Mouse (Mus musculus) right cerebral cortex, adult 2 months (tissue): ENCODE measurements around the gene Dnmt3b.
"Not testable (repeated sequence)": the region's sequence is repeated elsewhere in the genome, so short reads cannot be mapped to it uniquely, and the experiment has no call there.

Source experiments
- DNase-seq, 2 experiments: peaks; one replicate each; pipeline ENCODE4 v3.0.0; 2021 to 2022; ENCODE audit warnings: low spot score in 2 of 2

Gene Dnmt3b

GRCm38 (mm10) chr2:153633259-153633658, 16.0 kb upstream of the Dnmt3b start:
- DNase-seq = no peak

DNA sequence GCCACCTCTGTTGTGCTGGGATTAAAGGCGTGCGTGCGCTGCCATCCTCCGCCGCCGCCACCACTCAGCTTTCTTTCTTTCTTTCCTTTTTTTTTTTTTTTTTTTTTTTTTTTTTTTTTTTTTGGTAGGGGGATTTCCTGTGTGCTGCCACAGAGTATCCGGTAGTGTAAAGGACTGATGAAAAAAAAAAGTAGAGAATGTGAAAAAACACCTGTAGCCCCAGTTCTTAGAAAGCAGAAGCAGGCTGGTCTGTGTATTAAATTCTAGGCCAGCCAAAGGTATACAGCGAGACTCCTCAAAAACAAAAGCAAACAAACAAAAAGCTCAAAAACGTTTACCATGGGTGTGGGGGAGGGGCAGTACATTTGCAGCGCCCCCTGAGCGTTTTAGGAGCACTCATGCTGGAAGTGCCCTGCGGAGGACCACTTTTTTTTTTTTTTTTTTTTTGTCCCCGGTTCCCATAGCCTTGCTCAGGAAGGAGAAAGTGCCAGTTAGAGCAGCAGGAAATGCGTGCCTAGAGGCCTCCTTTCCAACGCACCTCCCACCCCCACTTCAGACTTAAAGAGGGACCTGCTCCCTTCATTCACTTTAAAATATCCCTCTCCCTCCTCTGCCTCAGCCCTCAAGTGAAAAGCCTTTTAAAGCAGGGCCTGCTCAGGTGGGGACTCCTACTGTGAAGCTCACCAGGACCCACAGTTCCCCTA, 10.1 kb upstream of the Dnmt3b start:
- no peak for DNase-seq

DNA sequence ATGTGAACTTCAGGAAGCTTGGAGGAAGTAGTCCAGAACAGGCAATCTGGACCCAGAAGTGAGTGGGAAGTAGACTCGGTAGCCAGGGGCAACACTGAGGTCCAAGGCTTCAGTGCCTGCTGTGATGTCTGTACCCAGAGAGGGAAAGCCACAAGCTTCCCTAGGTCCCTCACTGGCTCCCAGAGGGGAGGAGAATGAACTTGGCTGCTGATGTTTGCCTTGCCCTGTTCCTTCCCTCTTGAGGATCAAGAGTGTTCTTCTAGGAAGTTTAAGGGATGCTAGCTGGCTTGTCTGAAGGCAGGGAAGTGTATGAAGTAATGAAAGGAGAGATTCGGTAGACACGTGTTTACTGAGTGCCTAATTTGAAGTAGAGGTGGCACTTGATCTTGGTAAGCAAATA, 6.8 kb upstream of the Dnmt3b start:
- no peak for DNase-seq

GRCm38 (mm10) chr2:153642999-153643398, 6.3 kb upstream of the Dnmt3b start:
- DNase-seq = no peak

DNA sequence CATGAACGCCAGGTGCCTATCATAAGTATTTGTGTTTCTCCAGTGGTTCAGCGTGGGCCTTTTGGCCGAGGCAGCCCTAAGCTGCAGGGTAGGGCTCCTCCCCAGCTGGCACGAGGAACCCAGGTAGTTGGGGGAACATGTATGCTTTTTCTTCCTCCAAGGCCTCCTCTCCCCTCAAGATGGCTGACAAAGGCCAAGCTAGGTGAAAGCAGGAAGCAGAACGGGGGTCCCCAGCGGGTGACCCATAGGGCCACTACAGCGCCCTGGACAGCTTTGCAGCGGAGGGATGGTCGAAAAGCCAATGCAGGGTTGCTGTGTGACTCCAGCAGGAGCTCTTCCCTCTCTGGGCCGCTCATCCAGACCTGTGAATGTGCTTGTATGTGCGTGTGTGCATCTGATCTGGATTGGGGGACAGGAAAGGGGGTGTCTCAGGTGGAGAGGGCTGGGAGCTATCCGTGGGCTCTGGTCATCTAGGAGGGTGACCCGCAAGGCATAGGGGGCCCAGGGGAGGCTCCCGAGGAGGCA, 415 bp upstream of the Dnmt3b start:
- no peak for DNase-seq

DNA sequence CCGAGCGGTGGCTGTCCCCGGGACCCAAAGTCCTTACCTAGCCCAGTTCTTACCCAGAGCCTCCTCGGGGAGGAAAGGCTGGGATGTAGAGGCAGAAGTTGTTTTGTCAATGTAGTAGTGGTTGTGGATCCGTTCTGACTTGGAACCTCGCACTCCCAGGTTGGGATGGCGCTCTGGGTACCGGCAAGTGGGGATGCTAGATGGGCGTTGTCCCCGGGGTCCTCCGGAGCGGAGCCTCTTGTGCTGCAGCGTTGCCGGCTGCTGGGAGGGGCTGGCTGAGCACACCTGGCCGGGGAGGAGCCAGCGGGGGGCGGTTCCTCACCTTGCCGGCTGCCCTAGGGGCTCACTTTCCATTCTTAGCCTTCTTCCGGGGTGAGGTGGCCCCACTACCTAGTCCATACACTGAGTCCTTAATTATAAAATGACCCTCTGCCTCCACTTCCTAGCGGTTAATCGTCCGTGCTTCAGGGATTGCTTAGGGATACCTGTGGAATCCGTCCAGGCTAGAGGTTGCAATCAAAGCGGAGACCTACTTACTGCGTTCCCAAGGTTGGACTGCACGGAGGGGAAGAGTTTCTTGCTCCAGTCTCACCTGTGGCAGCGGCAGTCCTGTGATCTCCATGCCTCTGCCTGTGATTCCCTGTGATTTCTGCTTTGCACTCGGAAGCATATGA, 901 bp downstream of the Dnmt3b start:
- no peak for DNase-seq

DNA sequence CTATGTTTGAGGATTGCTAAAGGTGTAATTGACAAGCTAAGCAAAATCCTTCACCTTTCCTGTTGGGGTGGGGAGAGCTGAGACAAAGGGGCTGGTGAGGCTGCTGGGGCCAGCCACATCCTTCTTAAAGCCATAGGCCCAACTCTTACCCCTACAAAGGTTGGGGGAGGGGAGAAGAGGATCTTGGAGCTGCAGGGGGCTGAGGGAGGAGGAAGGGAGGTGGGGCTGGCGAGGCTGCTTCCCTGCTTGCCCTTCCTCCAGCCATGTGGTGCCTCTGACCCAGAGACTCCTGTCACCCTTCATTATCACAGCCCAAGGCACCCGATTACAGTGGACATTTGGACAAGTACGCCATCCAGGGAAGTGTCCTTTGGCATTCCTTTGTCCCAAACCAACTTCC, 2.4 kb downstream of the Dnmt3b start:
- DNase-seq = no peak

GRCm38 (mm10) chr2:153657659-153658058, 8.4 kb downstream of the Dnmt3b start:
- not testable (repeated sequence) for DNase-seq

DNA sequence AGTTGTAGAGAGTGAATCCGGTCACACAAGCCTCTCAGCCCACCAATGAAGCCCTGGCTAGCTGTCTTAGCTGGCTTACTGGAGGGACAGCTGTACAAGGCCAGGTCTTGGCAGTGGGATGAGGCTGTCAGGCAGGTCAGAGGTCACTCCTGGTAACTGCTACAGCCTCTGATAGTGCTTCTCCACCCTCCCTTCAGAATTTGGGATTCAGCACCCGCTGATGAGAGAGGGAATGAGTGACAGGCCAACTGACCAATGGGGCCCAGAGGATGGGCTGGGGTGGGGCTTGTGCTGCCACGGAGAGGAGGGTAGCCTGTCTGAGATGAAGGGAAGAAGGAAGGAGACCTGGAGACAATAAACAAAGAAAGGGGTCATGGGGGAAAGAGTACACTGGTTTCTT, 11.4 kb downstream of the Dnmt3b start:
- no peak for DNase-seq

- DNase-seq = no peak
Measured at GRCm38 (mm10) chr2:153665401-153665800, 16.2 kb downstream of the Dnmt3b start.

DNA sequence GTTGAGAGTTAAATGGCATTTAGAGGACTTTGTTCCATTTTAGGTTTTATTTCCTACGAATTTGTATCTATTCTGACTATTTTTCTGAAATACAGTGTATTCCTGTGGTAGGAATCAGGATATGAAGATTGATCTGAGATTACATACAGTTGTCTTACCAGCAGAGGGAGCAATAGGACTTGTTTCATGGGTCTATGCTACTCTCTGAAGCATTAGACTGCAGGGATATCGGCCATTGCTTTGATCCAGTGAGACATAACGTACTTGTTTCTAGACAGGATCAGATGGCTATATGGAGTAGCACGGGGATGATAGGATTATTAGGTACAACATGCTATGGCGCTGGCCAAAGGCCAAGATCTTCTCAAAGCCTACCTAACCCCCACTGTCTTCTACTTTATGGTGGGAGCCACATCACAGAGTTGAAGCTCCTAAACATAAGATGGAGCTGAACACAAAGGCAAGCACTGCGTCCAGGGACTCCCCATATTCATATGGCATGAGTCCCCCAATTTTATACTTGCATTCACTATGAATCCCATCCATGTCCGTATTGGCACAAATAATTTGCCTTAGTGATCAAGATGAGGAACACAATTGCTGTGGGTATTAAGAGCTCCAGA, 19.6 kb downstream of the Dnmt3b start:
- peak; percentile 17 to 35 for DNase-seq

GRCm38 (mm10) chr2:153670111-153670510, 20.9 kb downstream of the Dnmt3b start:
- no peak for DNase-seq

DNA sequence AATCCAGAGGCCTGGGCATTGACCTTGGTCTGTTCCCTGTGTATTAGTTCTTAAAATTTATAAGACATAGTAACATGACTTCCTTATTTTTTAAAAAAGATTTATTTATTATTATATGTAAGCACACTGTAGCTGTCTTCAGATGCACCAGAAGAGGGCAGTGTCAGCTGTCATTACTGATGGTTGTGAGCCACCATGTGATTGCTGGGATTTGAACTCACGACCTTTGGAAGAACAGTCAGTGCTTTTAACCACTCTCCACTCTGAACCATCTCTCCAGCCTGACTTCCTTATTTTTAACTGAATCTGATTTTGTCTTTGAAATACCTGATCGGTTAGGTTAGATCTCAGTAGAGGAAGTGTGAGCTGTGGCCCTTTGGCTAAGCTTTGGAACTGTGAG, 23.4 kb downstream of the Dnmt3b start:
- no peak for DNase-seq

DNA sequence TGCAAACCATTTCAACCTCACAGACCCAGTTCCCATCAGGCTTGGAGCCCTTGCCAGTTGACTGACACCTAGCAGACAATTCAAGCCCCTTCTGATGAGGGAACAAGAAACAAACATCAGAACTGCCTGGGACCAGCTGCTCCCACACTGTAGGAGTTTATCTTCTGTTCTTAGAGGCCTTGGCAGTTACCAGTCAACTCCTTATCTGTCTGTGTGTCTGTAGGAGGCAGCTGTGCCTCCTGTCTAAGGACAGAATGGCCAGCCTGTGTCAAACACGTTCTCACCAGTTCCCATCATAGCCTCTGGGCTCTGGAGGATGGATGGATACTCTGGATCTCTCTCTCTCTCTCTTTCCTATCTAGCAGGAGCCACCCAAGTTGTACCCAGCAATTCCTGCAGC, 26.1 kb downstream of the Dnmt3b start:
- not testable (repeated sequence) for DNase-seq

DNA sequence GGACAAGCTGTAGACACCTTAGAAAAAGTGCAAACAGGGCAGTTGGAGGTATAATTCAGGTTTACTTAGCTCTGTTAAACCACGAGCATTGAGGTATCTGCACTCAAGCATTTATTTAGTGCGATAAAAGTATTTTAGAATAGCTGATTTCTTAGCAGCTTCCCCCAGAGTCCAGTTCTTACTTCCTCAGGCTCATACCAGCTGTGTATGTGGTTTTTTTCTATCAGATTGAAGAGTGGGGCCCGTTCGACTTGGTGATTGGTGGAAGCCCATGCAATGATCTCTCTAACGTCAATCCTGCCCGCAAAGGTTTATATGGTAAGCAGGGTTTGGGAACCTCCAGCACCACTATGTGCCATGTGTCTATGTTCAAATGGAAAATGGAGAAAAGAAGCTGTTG, 27.7 kb downstream of the Dnmt3b start:
- DNase-seq = no peak

DNA sequence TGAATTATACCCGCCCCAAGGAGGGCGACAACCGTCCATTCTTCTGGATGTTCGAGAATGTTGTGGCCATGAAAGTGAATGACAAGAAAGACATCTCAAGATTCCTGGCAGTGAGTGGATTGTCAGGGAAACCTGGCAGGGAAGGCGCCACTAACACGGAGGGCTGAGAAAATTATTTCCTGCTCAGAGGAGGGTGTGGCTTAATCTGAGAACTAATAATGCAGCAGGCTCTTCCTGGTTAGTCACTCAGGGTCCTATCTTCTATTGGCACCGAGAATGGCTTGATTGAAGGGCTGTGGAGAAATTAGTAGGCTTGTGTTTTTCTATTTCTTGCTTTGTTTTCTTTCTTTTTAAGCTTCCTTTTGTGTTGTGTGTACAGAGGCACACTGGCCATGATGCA, 28.3 kb downstream of the Dnmt3b start:
- no peak for DNase-seq

GRCm38 (mm10) chr2:153679959-153680358, 30.7 kb downstream of the Dnmt3b start:
- DNase-seq = peak; percentile 52 to 65

- DNase-seq = not testable (repeated sequence)
Measured at GRCm38 (mm10) chr2:153693413-153693812, 44.2 kb downstream of the Dnmt3b start.

DNA sequence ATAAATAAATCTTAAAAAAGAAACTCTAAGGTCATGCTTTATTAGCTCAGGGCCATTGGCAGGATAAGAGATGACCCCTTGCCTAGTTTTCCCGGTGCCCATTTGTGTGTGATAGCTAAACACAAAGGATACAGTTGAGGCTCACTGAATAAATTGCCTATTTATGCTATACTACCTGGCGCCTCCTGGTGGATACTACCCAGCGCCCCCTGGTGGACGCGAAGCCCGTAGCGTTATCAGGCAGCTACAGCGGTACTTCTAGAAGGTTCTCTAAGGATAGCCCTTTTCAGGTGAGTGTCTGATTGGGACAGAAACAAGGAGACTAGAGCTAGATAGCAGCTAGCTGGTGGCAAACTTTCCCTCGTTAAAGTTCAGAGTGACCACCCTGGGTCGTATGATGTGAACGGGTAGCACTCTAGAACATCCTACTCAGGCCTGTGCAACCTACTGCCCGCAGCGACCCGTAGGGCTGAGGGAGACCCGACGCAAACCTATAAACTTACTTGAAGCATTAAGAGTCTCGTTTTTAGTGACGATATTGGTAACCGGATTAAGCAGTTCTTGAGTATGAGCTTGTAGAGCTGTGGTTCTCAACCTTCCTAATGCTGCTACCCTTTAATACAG, 45.3 kb downstream of the Dnmt3b start:
- DNase-seq = no peak

- no peak for DNase-seq
Measured at GRCm38 (mm10) chr2:153696352-153696751, 47.1 kb downstream of the Dnmt3b start, which contains the start of gene Dnmt3c. TSS of gene Dnmt3c (plus strand) at chr2:153696652.

GRCm38 (mm10) chr2:153703389-153703788, 54.1 kb downstream of the Dnmt3b start:
- no peak for DNase-seq

- DNase-seq = peak; percentile 17 to 25
Measured at GRCm38 (mm10) chr2:153710701-153711330, 61.6 kb downstream of the Dnmt3b start.
